9 mouse cellular contexts compared by ENCODE assay signal in genomic region chr8:120549321-120549921, GRCm38 (mm10). TPM values are rescaled to one million over a fixed set of nuclear protein-coding genes. Genes with fewer than 3 reads are reported as not detected.
A peak's percentile ranks its signal among the peaks of the same experiment; 100 is the strongest.
DNase-seq lines count a peak whose midpoint lies in the region; ATAC-seq and TF ChIP-seq lines count a peak whose summit lies in the region.
"Had no signal": no experiment of that assay in that cellular context is flagged by ENCODE, and none has a peak within 500 bp of the region (broad histone marks: within the 10 kb centered on the region; RNA-seq: fewer than 3 reads in every experiment).

No protein-coding gene starts in this region.

- no peak for TF ChIP-seq EP300 in heart, adult 2 months (IDR thresholded peaks at IDR 0.05; ENCODE audit: insufficient read depth, low read depth, low read length)

- H3K4me1 ChIP-seq in heart, adult 2 months (ENCODE audit: control insufficient read depth, insufficient read depth, low read length), result peaks cover 15% of the 10 kb centered on the region
- peaks cover 100% of the 10 kb centered on the region for H3K4me1 ChIP-seq in E14TG2a.4 (replicated peaks; ENCODE audit: low read depth, low read length)
- H3K4me1 ChIP-seq in embryonic facial prominence, embryonic 11.5 days (ENCODE audit: control insufficient read depth, insufficient read depth, low read length), result peaks cover 33% of the 10 kb centered on the region
- H3K4me1 ChIP-seq in neural tube, embryonic 15.5 days, result peaks cover 86% of the 10 kb centered on the region

- no peak overlapping the region for H3K4me3 ChIP-seq in heart, adult 2 months
- H3K4me3 ChIP-seq in E14TG2a.4 (replicated peaks; ENCODE audit: low read length), result peak overlapping the region; percentile 71
- H3K4me3 ChIP-seq in embryonic facial prominence, embryonic 11.5 days (ENCODE audit: low read depth, low read length), result 0 out of 2 replicates have a peak overlapping the region, but pooled peaks have one; percentile 16
- peak overlapping the region; percentile 8; the same call in 1 of the 2 replicates for H3K4me3 ChIP-seq in neural tube, embryonic 15.5 days (replicated peaks)

- WGBS in heart, adult 2 months, result 47% methylated on average over 25 of the region's 25 CpGs
- 6% methylated on average over 25 of the region's 25 CpGs for WGBS in embryonic facial prominence, embryonic 11.5 days
- WGBS in neural tube, embryonic 15.5 days, result 9% methylated on average over 25 of the region's 25 CpGs

- no peak overlapping the region for H3K27ac ChIP-seq in heart, adult 2 months
- H3K27ac ChIP-seq in embryonic facial prominence, embryonic 11.5 days (replicated peaks; ENCODE audit: low read depth, low read length), result peak overlapping the region; percentile 75
- peak overlapping the region; percentile 75 for H3K27ac ChIP-seq in neural tube, embryonic 15.5 days (replicated peaks)

- intact Hi-C loops in heart, adult 2 months (cut with DNase I), result no loop called here

- TF ChIP-seq POLR2A in heart, adult 2 months (IDR thresholded peaks at IDR 0.05; ENCODE audit: insufficient read depth, low read depth, low read length), result no peak

- H3K27me3 ChIP-seq in heart, adult 2 months (ENCODE audit: control insufficient read depth, insufficient read depth, low read length), result no peaks in the 10 kb centered on the region
- H3K27me3 ChIP-seq in E14TG2a.4 (ENCODE audit: insufficient read depth, low read length), result no peaks in the 10 kb centered on the region; the same call in 1 of the 2 replicates
- no peaks in the 10 kb centered on the region; the same call in 1 of the 2 replicates for H3K27me3 ChIP-seq in embryonic facial prominence, embryonic 11.5 days (ENCODE audit: control insufficient read depth, insufficient read depth, low read length)
- H3K27me3 ChIP-seq in neural tube, embryonic 15.5 days (replicated peaks), result no peaks in the 10 kb centered on the region
- H3K27me3 ChIP-seq: CH12.LX had no signal

- DNase-seq in heart, adult 2 months, result no peak
- no peak for DNase-seq in heart, adult 11 months
- DNase-seq in embryonic facial prominence, embryonic 11.5 days (ENCODE audit: low spot score), result peak; percentile 59
- DNase-seq in kidney, postnatal 10 days, result peak; percentile 55
- no peak for DNase-seq in layer of hippocampus, postnatal 25 days (ENCODE audit: extremely low spot score in 1 of 2, low spot score in 1 of 2)
- DNase-seq in testis, postnatal 10 days (ENCODE audit: low spot score), result no peak

- H3K4me2 ChIP-seq in embryonic facial prominence, embryonic 11.5 days (ENCODE audit: low read depth, low read length), result peak overlapping the region; percentile 51
- H3K4me2 ChIP-seq in neural tube, embryonic 15.5 days, result peak overlapping the region; percentile 48

- peaks cover 10% of the 10 kb centered on the region for H3K79me2 ChIP-seq in heart, adult 2 months (replicated peaks; ENCODE audit: control insufficient read depth, insufficient read depth, low read length)

- peak overlapping the region; percentile 11; the same call in 1 of the 2 replicates for H3K9ac ChIP-seq in heart, adult 2 months (ENCODE audit: low read depth, low read length)
- peak overlapping the region; percentile 18; the same call in 1 of the 2 replicates for H3K9ac ChIP-seq in embryonic facial prominence, embryonic 11.5 days (replicated peaks; ENCODE audit: low read length)
- peak overlapping the region; percentile 29 for H3K9ac ChIP-seq in neural tube, embryonic 15.5 days (replicated peaks)

- no peaks in the 10 kb centered on the region for H3K9me3 ChIP-seq in E14TG2a.4 (ENCODE audit: low read length)
- no peaks in the 10 kb centered on the region for H3K9me3 ChIP-seq in embryonic facial prominence, embryonic 11.5 days (replicated peaks; ENCODE audit: control insufficient read depth, low read length)
- H3K9me3 ChIP-seq in neural tube, embryonic 15.5 days (replicated peaks), result no peaks in the 10 kb centered on the region

- TF ChIP-seq CTCF in heart, adult 2 months (IDR thresholded peaks at IDR 0.05), result no peak
- TF ChIP-seq CTCF in E14TG2a.4 (conservative IDR thresholded peaks at IDR 0.05; ENCODE audit: low read length), result no peak

- ATAC-seq in embryonic facial prominence, embryonic 11.5 days (replicated peaks; ENCODE audit: insufficient number of reproducible peaks, low FRiP score, low TSS enrichment, low read depth), result peak; percentile 38
- peak; percentile 7; the same call in 1 of the 2 replicates for ATAC-seq in neural tube, embryonic 15.5 days (ENCODE audit: low FRiP score)

- H3K36me3 ChIP-seq in heart, adult 2 months (ENCODE audit: control insufficient read depth, insufficient read depth, low read length), result no peaks in the 10 kb centered on the region
- H3K36me3 ChIP-seq in E14TG2a.4 (ENCODE audit: insufficient read depth, low read length), result peaks cover 86% of the 10 kb centered on the region
- no peaks in the 10 kb centered on the region for H3K36me3 ChIP-seq in embryonic facial prominence, embryonic 11.5 days (replicated peaks; ENCODE audit: control insufficient read depth, insufficient read depth, low read depth, low read length)
- H3K36me3 ChIP-seq in neural tube, embryonic 15.5 days, result no peaks in the 10 kb centered on the region

RNA-seq across cellular contexts. Expression of gene Gins2, which starts 39.7 kb away (rescaled TPM):
- 1 to 10 TPM; 1.1 to 1.5 TPM for total RNA-seq in heart, adult 2 months (2021)
- polyA plus RNA-seq in heart, adult 2 months (2012; rRNA removed), result 1.3 and 1.4 TPM in 2 replicates
- polyA plus RNA-seq in embryonic facial prominence, embryonic 11.5 days (2014; fragmentation: Nextera tagmentation; extraction: Ambion mirVana), result 127 and 132 TPM in 2 replicates
- polyA plus RNA-seq in neural tube, embryonic 15.5 days (2015; fragmentation: Nextera tagmentation; extraction: Ambion mirVana), result 15.9 and 38.9 TPM in 2 replicates
- 1 to 10 TPM; 2.9 to 4.6 TPM for total RNA-seq in layer of hippocampus, postnatal 25 days (2021)

Comparison
In these comparisons a context has a peak if more than half of its experiments do, and no peak if none do; other contexts are left out.
1. DNase-seq: peak in embryonic facial prominence, embryonic 11.5 days (single experiment) and kidney, postnatal 10 days (single experiment); none in heart, adult 2 months (0 of 2), heart, adult 11 months (single experiment), layer of hippocampus, postnatal 25 days (0 of 2) and testis, postnatal 10 days (single experiment).
2. Peak in every context shown above with its lines, with median percentiles within 50 percentile points of each other: H3K9ac ChIP-seq.